Mouse (Mus musculus) bone marrow macrophage, adult 2 months (primary cell): ENCODE data around the gene Megf8.

Experiments
- CTCF ChIP-seq: IDR thresholded peaks from 2 replicates; pipeline ENCODE4 v1.5.1; 2012; ENCODE audit warnings: low read depth, mild to moderate bottlenecking, low read length, moderate library complexity
- POLR2A ChIP-seq: IDR thresholded peaks from 2 replicates; pipeline ENCODE4 v1.6.1; 2012; ENCODE audit warnings: mild to moderate bottlenecking, low read depth, low read length, borderline replicate concordance

GRCm38 (mm10) chr7:25396621-25397020 is 79.7 kb downstream of the Megf8 start:
- no peak for TF ChIP-seq POLR2A
- TF ChIP-seq CTCF = no peak
